Mouse (Mus musculus) forebrain, postnatal 0 days (tissue): ENCODE data around the gene Gli2. TPM values are rescaled to one million over a fixed set of nuclear protein-coding genes. Genes with fewer than 3 reads are reported as not detected.

Experiments
- ATAC-seq: fragments of 200-750 bp; cut with Nextera tagmentation; 2 replicates; pipeline ENCODE4 v1.8.0; 2017; ENCODE audit warnings: mild to moderate bottlenecking, moderate library complexity
- DNase-seq: peaks from one replicate; pipeline ENCODE4 v3.0.0-alpha.2; 2015
- H3K27ac ChIP-seq: fragments of 300-500 bp; sonication (generic); 2 replicates; pipeline ENCODE4 v1.5.1; 2014; ENCODE audit warnings: low read depth, mild to moderate bottlenecking, antibody characterized with exemption, low read length, moderate library complexity, mixed read lengths
- H3K27me3 ChIP-seq: fragments of 300-500 bp; sonication (generic); 2 replicates; pipeline ENCODE4 v1.6.1; 2014; ENCODE audit warnings: mild to moderate bottlenecking, low read length, mixed read lengths; ENCODE audit not compliant: insufficient read depth
- H3K36me3 ChIP-seq: fragments of 300-500 bp; sonication (generic); 2 replicates; pipeline ENCODE4 v1.6.1; 2014; ENCODE audit warnings: mild to moderate bottlenecking, moderate library complexity; ENCODE audit not compliant: insufficient read depth
- H3K4me1 ChIP-seq: fragments of 300-500 bp; sonication (generic); 2 replicates; pipeline ENCODE4 v1.6.1; 2014; ENCODE audit warnings: antibody characterized with exemption; ENCODE audit not compliant: insufficient read depth
- H3K4me2 ChIP-seq: fragments of 300-500 bp; sonication (generic); 2 replicates; pipeline ENCODE4 v1.6.1; 2014; ENCODE audit warnings: low read depth, mild to moderate bottlenecking, moderate library complexity
- H3K4me3 ChIP-seq: fragments of 300-500 bp; sonication (generic); 2 replicates; pipeline ENCODE4 v1.5.1; 2014; ENCODE audit warnings: low read depth, low read length, mixed read lengths
- H3K9ac ChIP-seq: fragments of 300-500 bp; sonication (generic); 2 replicates; pipeline ENCODE4 v1.6.1; 2014; ENCODE audit warnings: mild to moderate bottlenecking
- H3K9me3 ChIP-seq: fragments of 300-500 bp; sonication (generic); 2 replicates; pipeline ENCODE4 v1.6.1; 2016; ENCODE audit warnings: low read length
- CTCF ChIP-seq: sonication (generic); IDR thresholded peaks from 2 replicates; pipeline ENCODE4 v1.5.1; 2016; ENCODE audit warnings: antibody characterized with exemption, control low read depth, low read depth
- WGBS: fragments of 180-500 bp; shearing (Covaris S2); extraction: QIAGEN DNeasy Blood & Tissue Kit; methylation state at CpG from one replicate; pipeline ENCODE4 v1.1.7; 2014; 5-methylcytosine and 5-hydroxymethylcytosine counted together
- polyA plus RNA-seq: library from polyadenylated mRNA; unstranded; fragments of >200 nt; fragmentation: Nextera tagmentation; extraction: Ambion mirVana; gene quantifications from 2 replicates; pipeline ENCODE4 v1.2.1, GENCODE M21; 2015
- total RNA-seq: library from RNA; depleted of rRNA; stranded (reverse); fragments of >200 nt; gene quantifications from 2 replicates; pipeline ENCODE4 v1.2.3, GENCODE M21; 2014

Gli2 gene
- total and polyA plus RNA-seq, 2 experiments from 2014 or later: 1.3 to 4.4 TPM

GRCm38 (mm10) chr1:119082231-119082991 is 29.0 kb upstream of the Gli2 start:
- DNase-seq: peak; percentile 82
- 35% methylated on average over 12 of the region's 12 CpGs for WGBS

GRCm38 (mm10) chr1:119077933-119078332 is 24.5 kb upstream of the Gli2 start:
- Histone ChIP-seq H3K36me3 (no peaks in the 10 kb centered on the region), H3K27ac (no peak overlapping the region), H3K4me2 (no peak overlapping the region), H3K4me3 (no peak overlapping the region), H3K27me3 (no peaks in the 10 kb centered on the region), H3K9me3 (no peaks in the 10 kb centered on the region), H3K4me1 (no peaks in the 10 kb centered on the region), H3K9ac (no peak overlapping the region)
- 85% methylated on average over 7 of the region's 7 CpGs for WGBS
- ATAC-seq: no peak
- no peak for TF ChIP-seq CTCF
- no peak for DNase-seq

More at GRCm38 (mm10) chr1:119082231-119082991, 29.0 kb upstream of the Gli2 start:
- H3K36me3 ChIP-seq: no peaks in the 10 kb centered on the region
- no peaks in the 10 kb centered on the region for H3K9me3 ChIP-seq
- no peak overlapping the region for H3K9ac ChIP-seq
- no peak overlapping the region for H3K4me2 ChIP-seq
- peak; percentile 50; the same call in 1 of the 2 replicates for ATAC-seq
- no peak overlapping the region for H3K27ac ChIP-seq
- TF ChIP-seq CTCF: peak; percentile 91
- no peaks in the 10 kb centered on the region for H3K4me1 ChIP-seq
- H3K27me3 ChIP-seq: no peaks in the 10 kb centered on the region
- no peak overlapping the region for H3K4me3 ChIP-seq

GRCm38 (mm10) chr1:119076333-119076732 is 22.9 kb upstream of the Gli2 start:
- H3K27ac ChIP-seq: no peak overlapping the region
- H3K4me1 ChIP-seq: no peaks in the 10 kb centered on the region
- no peaks in the 10 kb centered on the region for H3K36me3 ChIP-seq
- no peak overlapping the region for H3K4me3 ChIP-seq
- no peak for DNase-seq
- no peak overlapping the region for H3K4me2 ChIP-seq
- 77% methylated on average over 4 of the region's 4 CpGs for WGBS
- no peak for ATAC-seq
- no peaks in the 10 kb centered on the region for H3K9me3 ChIP-seq
- no peaks in the 10 kb centered on the region for H3K27me3 ChIP-seq
- no peak overlapping the region for H3K9ac ChIP-seq
- no peak for TF ChIP-seq CTCF

- H3K4me2 ChIP-seq: no peak overlapping the region
- no peak for ATAC-seq
- H3K36me3 ChIP-seq: no peaks in the 10 kb centered on the region
- no peak for TF ChIP-seq CTCF
- no peaks in the 10 kb centered on the region for H3K4me1 ChIP-seq
- 51% methylated on average over 3 of the region's 3 CpGs for WGBS
- no peak overlapping the region for H3K9ac ChIP-seq
- H3K9me3 ChIP-seq: no peaks in the 10 kb centered on the region
- DNase-seq: no peak
- no peaks in the 10 kb centered on the region for H3K27me3 ChIP-seq
- no peak overlapping the region for H3K4me3 ChIP-seq
- no peak overlapping the region for H3K27ac ChIP-seq
These were observed 22.5 kb upstream of the Gli2 start for GRCm38 (mm10) chr1:119075916-119076315.

- TF ChIP-seq CTCF: no peak
- H3K27me3 ChIP-seq: no peaks in the 10 kb centered on the region
- H3K36me3 ChIP-seq: no peaks in the 10 kb centered on the region
- H3K4me2 ChIP-seq: no peak overlapping the region
- no peaks in the 10 kb centered on the region for H3K4me1 ChIP-seq
- no peak for ATAC-seq
- no peak overlapping the region for H3K4me3 ChIP-seq
- no peaks in the 10 kb centered on the region for H3K9me3 ChIP-seq
- DNase-seq: no peak
- 62% methylated on average over 7 of the region's 7 CpGs for WGBS
- H3K9ac ChIP-seq: no peak overlapping the region
- H3K27ac ChIP-seq: no peak overlapping the region
These were observed 22.1 kb upstream of the Gli2 start for GRCm38 (mm10) chr1:119075500-119075899.

GRCm38 (mm10) chr1:119074910-119075309 is 21.5 kb upstream of the Gli2 start:
- Histone ChIP-seq H3K36me3 (no peaks in the 10 kb centered on the region), H3K4me1 (no peaks in the 10 kb centered on the region), H3K27me3 (no peaks in the 10 kb centered on the region), H3K27ac (no peak overlapping the region), H3K9me3 (no peaks in the 10 kb centered on the region), H3K4me3 (no peak overlapping the region), H3K4me2 (no peak overlapping the region), H3K9ac (no peak overlapping the region)
- DNase-seq (no peak), ATAC-seq (no peak)
- WGBS: 77% methylated on average over 6 of the region's 6 CpGs
- 0 out of 2 replicates have a peak, but pooled peaks have one; percentile 19 for TF ChIP-seq CTCF

- no peak overlapping the region for H3K4me3 ChIP-seq
- DNase-seq (no peak), ATAC-seq (no peak)
- H3K36me3 ChIP-seq: no peaks in the 10 kb centered on the region
- 90% methylated on average over 7 of the region's 7 CpGs for WGBS
- no peaks in the 10 kb centered on the region for H3K27me3 ChIP-seq
- TF ChIP-seq CTCF: no peak
- H3K9me3 ChIP-seq: no peaks in the 10 kb centered on the region
- H3K27ac ChIP-seq: no peak overlapping the region
- no peak overlapping the region for H3K4me2 ChIP-seq
- no peaks in the 10 kb centered on the region for H3K4me1 ChIP-seq
- no peak overlapping the region for H3K9ac ChIP-seq
These were observed 20.5 kb upstream of the Gli2 start for GRCm38 (mm10) chr1:119073876-119074275.
